Mouse (Mus musculus): ENCODE measurements around the gene Olfr56. TPM values are rescaled to one million over a fixed set of nuclear protein-coding genes. Genes with fewer than 3 reads are reported as not detected.
A peak's percentile ranks its signal among the peaks of the same experiment; 100 is the strongest.
"Not testable (repeated sequence)": the region's sequence is repeated elsewhere in the genome, so short reads cannot be mapped to it uniquely, and the experiment has no call there.

Gene Olfr56
- polyA plus RNA-seq, 1 experiment from 2014 or later: 0.09 TPM

GRCm38 (mm10) chr11:49168839-49169611 lies 190.3 kb downstream of the Olfr56 start:
- peak; percentile 36 for ATAC-seq (replicated peaks; ENCODE audit: low FRiP score, low read depth)

DNA sequence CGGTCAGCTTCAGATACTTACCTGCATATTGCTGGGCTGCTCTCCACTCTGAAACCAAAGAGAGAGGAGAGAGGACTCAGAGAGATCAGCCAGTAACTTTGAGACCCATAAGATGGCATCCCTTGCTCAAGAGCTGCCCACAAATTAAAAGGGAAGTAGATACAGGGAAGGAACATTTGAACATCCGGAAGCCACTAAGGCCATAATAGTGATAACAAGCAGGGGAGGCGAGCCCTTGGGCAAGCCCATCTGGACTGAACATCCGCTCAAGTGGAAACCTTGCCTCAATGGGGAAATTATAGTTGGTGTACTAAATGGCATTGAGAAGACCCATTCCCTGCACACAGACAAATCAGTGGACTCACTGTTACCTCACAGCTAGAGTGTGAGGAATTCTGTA lies 191.9 kb downstream of the Olfr56 start:
- H3K9me3 ChIP-seq (replicated peaks; ENCODE audit: low read length): 0 out of 2 replicates have a peak, but pooled peaks cover 3% of the 10 kb centered on the region
- no peak for TF ChIP-seq CTCF (IDR thresholded peaks at IDR 0.05; ENCODE audit: low read depth)
- ATAC-seq (replicated peaks; ENCODE audit: low FRiP score, low read depth) (no peak), DNase-seq (ENCODE audit: low spot score) (no peak)
- 0 out of 2 replicates have a peak, but pooled peaks cover 7% of the 10 kb centered on the region for H3K4me1 ChIP-seq (replicated peaks; ENCODE audit: insufficient read depth, low read length)
- no peak overlapping the region for H3K9ac ChIP-seq (ENCODE audit: low read depth, low read length)
- WGBS: 90% methylated on average over 4 of the region's 4 CpGs
- H3K27ac ChIP-seq: no peak overlapping the region
- H3K36me3 ChIP-seq (ENCODE audit: insufficient read depth, low read length): no peaks in the 10 kb centered on the region
- peaks cover 8% of the 10 kb centered on the region; the same call in 1 of the 2 replicates for H3K27me3 ChIP-seq (ENCODE audit: insufficient read depth, low read length)
- H3K4me2 ChIP-seq (ENCODE audit: low read length): no peak overlapping the region
- H3K4me3 ChIP-seq (replicated peaks; ENCODE audit: low read depth, low read length): no peak overlapping the region

More at GRCm38 (mm10) chr11:49168839-49169611, 190.3 kb downstream of the Olfr56 start:
- no peaks in the 10 kb centered on the region for H3K36me3 ChIP-seq (ENCODE audit: insufficient read depth, low read length)
- DNase-seq (ENCODE audit: low spot score): peak; percentile 26
- no peak for TF ChIP-seq CTCF (IDR thresholded peaks at IDR 0.05; ENCODE audit: low read depth)
- H3K4me2 ChIP-seq (ENCODE audit: low read length): peak overlapping the region; percentile 51
- 0 out of 2 replicates have a peak, but pooled peaks cover 3% of the 10 kb centered on the region for H3K9me3 ChIP-seq (replicated peaks; ENCODE audit: low read length)
- 0 out of 2 replicates have a peak, but pooled peaks cover 7% of the 10 kb centered on the region for H3K4me1 ChIP-seq (replicated peaks; ENCODE audit: insufficient read depth, low read length)
- peak overlapping the region; percentile 21; the same call in 1 of the 2 replicates for H3K4me3 ChIP-seq (replicated peaks; ENCODE audit: low read depth, low read length)
- WGBS: 5% methylated on average over 50 of the region's 50 CpGs
- H3K27me3 ChIP-seq (ENCODE audit: insufficient read depth, low read length): peaks cover 8% of the 10 kb centered on the region; the same call in 1 of the 2 replicates
- no peak overlapping the region for H3K27ac ChIP-seq
- H3K9ac ChIP-seq (ENCODE audit: low read depth, low read length): no peak overlapping the region

DNA sequence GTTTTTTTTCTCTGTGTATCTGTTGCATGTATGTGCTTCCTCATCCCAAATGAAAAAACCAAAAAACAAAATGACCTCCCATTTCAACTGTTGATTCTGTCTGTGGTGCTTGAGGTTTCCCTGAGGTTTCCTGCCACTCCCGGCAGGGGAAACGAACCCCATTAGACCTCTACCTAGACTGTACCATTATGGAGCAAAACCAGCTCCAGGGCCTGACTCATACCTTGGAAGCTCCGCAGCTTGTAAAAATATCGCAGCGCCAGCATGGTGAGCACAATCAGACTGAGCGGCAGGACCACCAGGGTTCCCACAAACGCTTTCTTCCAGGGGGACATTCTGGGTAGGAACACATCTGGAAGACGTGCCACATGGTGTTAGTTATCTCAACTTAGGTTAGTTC lies 196.7 kb downstream of the Olfr56 start:
- H3K9ac ChIP-seq (ENCODE audit: low read depth, low read length): no peak overlapping the region
- no peak for DNase-seq (ENCODE audit: low spot score)
- H3K4me2 ChIP-seq (ENCODE audit: low read length): no peak overlapping the region
- ATAC-seq (replicated peaks; ENCODE audit: low FRiP score, low read depth): no peak
- H3K27ac ChIP-seq: no peak overlapping the region
- H3K36me3 ChIP-seq (ENCODE audit: insufficient read depth, low read length): no peaks in the 10 kb centered on the region
- H3K4me3 ChIP-seq (replicated peaks; ENCODE audit: low read depth, low read length): no peak overlapping the region
- H3K4me1 ChIP-seq (replicated peaks; ENCODE audit: insufficient read depth, low read length): no peaks in the 10 kb centered on the region
- WGBS: 86% methylated on average over 8 of the region's 8 CpGs
- H3K27me3 ChIP-seq (ENCODE audit: insufficient read depth, low read length): no peaks in the 10 kb centered on the region
- no peaks in the 10 kb centered on the region for H3K9me3 ChIP-seq (replicated peaks; ENCODE audit: low read length)
- TF ChIP-seq CTCF (IDR thresholded peaks at IDR 0.05; ENCODE audit: low read depth): no peak

DNA sequence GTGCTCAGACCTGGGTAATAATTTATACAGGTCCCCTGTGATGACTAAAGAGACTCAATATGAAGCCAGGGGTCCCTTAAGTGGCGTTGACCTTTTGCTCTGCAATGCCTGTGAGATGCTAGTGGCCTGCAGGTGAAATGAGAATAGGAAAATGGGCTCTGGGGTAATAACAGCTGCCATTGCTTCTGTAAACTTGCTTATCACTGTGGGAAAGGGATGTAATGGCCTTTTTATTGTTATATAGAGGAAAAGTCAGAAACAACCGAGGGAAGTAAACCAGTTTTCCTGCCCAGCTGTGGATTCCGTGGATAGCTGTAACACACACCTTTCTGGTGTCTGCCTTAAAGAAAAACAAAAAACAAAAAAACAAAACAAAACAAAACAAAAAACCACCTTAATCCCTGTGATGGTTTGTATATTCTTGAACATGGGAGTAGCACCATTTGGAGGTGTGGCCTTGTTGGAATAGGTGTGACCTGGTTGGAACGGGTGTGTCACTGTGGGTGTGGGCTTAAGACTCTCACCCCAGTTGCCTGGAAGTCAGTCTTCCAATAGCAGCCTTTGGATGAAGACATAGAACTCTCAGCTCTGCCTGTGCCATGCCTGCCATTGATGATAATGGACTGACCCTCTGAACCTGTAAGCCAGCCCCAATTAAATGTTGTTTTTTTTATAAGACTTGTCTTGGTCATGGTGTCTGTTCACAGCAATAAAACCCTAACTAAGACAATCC lies 197.5 kb downstream of the Olfr56 start:
- H3K36me3 ChIP-seq (ENCODE audit: insufficient read depth, low read length); ATAC-seq (replicated peaks; ENCODE audit: low FRiP score, low read depth); H3K9ac ChIP-seq (ENCODE audit: low read depth, low read length); H3K27me3 ChIP-seq (ENCODE audit: insufficient read depth, low read length); DNase-seq (ENCODE audit: low spot score); H3K4me2 ChIP-seq (ENCODE audit: low read length); H3K9me3 ChIP-seq (replicated peaks; ENCODE audit: low read length); H3K4me3 ChIP-seq (replicated peaks; ENCODE audit: low read depth, low read length); H3K4me1 ChIP-seq (replicated peaks; ENCODE audit: insufficient read depth, low read length); H3K27ac ChIP-seq: not testable (repeated sequence)
- WGBS: 63% methylated on average over 4 of the region's 4 CpGs

DNA sequence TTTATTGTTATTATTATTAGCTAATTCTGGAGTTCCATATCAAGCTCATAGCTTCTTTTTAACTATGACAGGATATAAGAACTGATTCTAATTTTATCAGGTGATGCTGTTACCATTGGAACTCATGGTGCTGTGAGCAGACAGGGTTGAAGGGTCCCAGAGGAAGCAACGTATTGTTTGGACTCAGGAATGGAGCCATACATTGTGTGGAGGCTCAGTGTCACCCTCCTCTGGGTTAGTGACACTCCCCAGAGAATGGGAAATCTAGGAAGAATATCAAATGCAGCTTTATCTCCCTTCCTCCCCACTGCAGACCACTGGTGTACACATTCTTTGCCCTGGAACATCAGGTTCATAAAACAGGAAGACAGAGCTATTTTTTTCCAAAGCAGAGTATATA lies 204.5 kb downstream of the Olfr56 start:
- Histone ChIP-seq H3K4me1 (replicated peaks; ENCODE audit: insufficient read depth, low read length) (no peaks in the 10 kb centered on the region), H3K4me3 (replicated peaks; ENCODE audit: low read depth, low read length) (no peak overlapping the region), H3K27ac (no peak overlapping the region), H3K4me2 (ENCODE audit: low read length) (no peak overlapping the region), H3K27me3 (ENCODE audit: insufficient read depth, low read length) (no peaks in the 10 kb centered on the region), H3K9ac (ENCODE audit: low read depth, low read length) (no peak overlapping the region), H3K9me3 (replicated peaks; ENCODE audit: low read length) (no peaks in the 10 kb centered on the region), H3K36me3 (ENCODE audit: insufficient read depth, low read length) (no peaks in the 10 kb centered on the region)
- no peak for ATAC-seq (replicated peaks; ENCODE audit: low FRiP score, low read depth)
- DNase-seq (ENCODE audit: low spot score): no peak
- WGBS: 56% methylated on average over 1 of the region's 1 CpGs
- no peak for TF ChIP-seq CTCF (IDR thresholded peaks at IDR 0.05; ENCODE audit: low read depth)

Other genes with a start within 250 kb of the Olfr56 start
- gene Rack1, start 178.6 kb upstream of the Olfr56 start, polyA plus RNA-seq (2015; fragmentation: Nextera tagmentation; extraction: Ambion mirVana): 732 and 795 TPM in 2 replicates
- gene Trim41, start 161.5 kb upstream of the Olfr56 start, polyA plus RNA-seq (2015; fragmentation: Nextera tagmentation; extraction: Ambion mirVana): 5.2 and 5.3 TPM in 2 replicates
- gene Trim7, start 152.7 kb upstream of the Olfr56 start, polyA plus RNA-seq (2015; fragmentation: Nextera tagmentation; extraction: Ambion mirVana): 10.2 and 10.5 TPM in 2 replicates
- 4.4 and 10.3 TPM in 2 replicates for gene Gm12184, start 152.2 kb upstream of the Olfr56 start, polyA plus RNA-seq (2015; fragmentation: Nextera tagmentation; extraction: Ambion mirVana)
- 32.0 and 33.2 TPM in 2 replicates for gene Irgm1, start 107.2 kb upstream of the Olfr56 start, polyA plus RNA-seq (2015; fragmentation: Nextera tagmentation; extraction: Ambion mirVana)
- gene Gm5431, start 76.7 kb upstream of the Olfr56 start, polyA plus RNA-seq (2015; fragmentation: Nextera tagmentation; extraction: Ambion mirVana): 0.24 and 0.43 TPM in 2 replicates
- gene Psme2b, start 32.7 kb upstream of the Olfr56 start, polyA plus RNA-seq (2015; fragmentation: Nextera tagmentation; extraction: Ambion mirVana): 5.0 and 5.7 TPM in 2 replicates
- gene 9930111J21Rik1, start 509 bp downstream of the Olfr56 start, polyA plus RNA-seq (2015; fragmentation: Nextera tagmentation; extraction: Ambion mirVana): 0.50 and 0.92 TPM in 2 replicates
- not detected in 2 replicates for gene Gm12185, start 13.3 kb downstream of the Olfr56 start, polyA plus RNA-seq (2015; fragmentation: Nextera tagmentation; extraction: Ambion mirVana)
- gene Tgtp1, start 15.3 kb downstream of the Olfr56 start, polyA plus RNA-seq (2015; fragmentation: Nextera tagmentation; extraction: Ambion mirVana): 4.9 and 5.5 TPM in 2 replicates
- gene 9930111J21Rik2, start 72.4 kb downstream of the Olfr56 start, polyA plus RNA-seq (2015; fragmentation: Nextera tagmentation; extraction: Ambion mirVana): 0.68 TPM in 2 replicates
- 1.6 and 2.2 TPM in 2 replicates for gene Tgtp2, start 85.3 kb downstream of the Olfr56 start, polyA plus RNA-seq (2015; fragmentation: Nextera tagmentation; extraction: Ambion mirVana)
- gene Ifi47, start 97.7 kb downstream of the Olfr56 start, polyA plus RNA-seq (2015; fragmentation: Nextera tagmentation; extraction: Ambion mirVana): 4.3 and 6.2 TPM in 2 replicates
- gene Olfr1396, start 136.0 kb downstream of the Olfr56 start, polyA plus RNA-seq (2015; fragmentation: Nextera tagmentation; extraction: Ambion mirVana): 0.05 TPM in 1 of 2 replicates, not detected in the other
- gene Olfr1395, start 163.4 kb downstream of the Olfr56 start, polyA plus RNA-seq (2015; fragmentation: Nextera tagmentation; extraction: Ambion mirVana): not detected in 2 replicates
- not detected in 2 replicates for gene Olfr1394, start 175.5 kb downstream of the Olfr56 start, polyA plus RNA-seq (2015; fragmentation: Nextera tagmentation; extraction: Ambion mirVana)
- gene Btnl9, start 208.3 kb downstream of the Olfr56 start, polyA plus RNA-seq (2015; fragmentation: Nextera tagmentation; extraction: Ambion mirVana): 2.2 and 2.5 TPM in 2 replicates
- 29.4 and 29.8 TPM in 2 replicates for gene Zfp62, start 224.4 kb downstream of the Olfr56 start, polyA plus RNA-seq (2015; fragmentation: Nextera tagmentation; extraction: Ambion mirVana)